Mouse (Mus musculus) gastrocnemius, adult 18-20 months (tissue): ENCODE measurements around the gene Gm20388. TPM values are rescaled to one million over a fixed set of nuclear protein-coding genes. Genes with fewer than 3 reads are reported as not detected.

Source experiments
- DNase-seq: peaks from one replicate; pipeline ENCODE4 v3.0.0; 2021; ENCODE audit warnings: low spot score
- total RNA-seq, 2 experiments: library from RNA; stranded (reverse); gene quantifications; 2 replicates each; pipeline ENCODE4 v1.2.3; 2021

The Gm20388 gene
- total RNA-seq, 2 experiments from 2014 or later: 10.5 to 12.3 TPM

DNA sequence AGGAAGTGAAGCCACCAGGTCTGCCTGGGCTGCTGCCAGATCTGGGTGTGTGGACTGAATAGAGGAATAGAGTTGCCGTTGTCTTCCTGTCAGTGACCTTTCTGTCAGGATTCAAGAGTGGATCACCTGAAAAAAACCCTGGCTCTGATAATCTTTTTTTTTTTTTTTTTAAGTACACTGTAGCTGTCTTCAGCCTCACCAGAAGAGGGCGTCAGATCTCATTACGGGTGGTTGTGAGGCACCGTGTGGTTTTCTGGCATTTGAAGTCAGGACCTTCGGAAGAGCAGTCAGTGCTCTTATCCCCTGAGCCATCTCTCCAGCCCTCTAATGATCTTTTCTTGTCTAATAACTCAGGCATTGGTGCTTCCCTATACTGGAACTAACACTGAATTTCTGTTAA is 4122.8 kb downstream of the Gm20388 start:
- no peak for DNase-seq

- DNase-seq: no peak
These were observed 4127.5 kb downstream of the Gm20388 start for GRCm38 (mm10) chr8:124038121-124038520.

DNA sequence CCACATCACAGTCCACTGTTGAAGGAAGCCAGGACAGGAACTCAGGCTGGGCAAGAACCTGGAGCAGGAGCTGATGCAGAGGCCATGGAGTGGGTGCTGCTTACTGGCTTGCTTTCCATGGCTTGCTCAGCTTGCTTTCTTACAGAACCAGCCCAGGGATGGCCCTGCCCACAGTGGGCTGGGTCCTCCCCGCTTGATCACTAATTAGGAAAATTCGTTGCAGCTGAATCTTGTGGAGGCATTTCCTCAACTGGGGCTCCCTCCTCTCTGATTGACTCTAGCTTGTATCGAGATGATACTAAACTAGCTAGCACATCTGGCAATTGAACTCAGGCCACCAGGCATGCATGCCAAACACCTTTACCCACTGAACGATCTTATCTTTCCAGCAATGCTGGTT is 4128.7 kb downstream of the Gm20388 start:
- no peak for DNase-seq

- no peak for DNase-seq
These were observed 4131.6 kb downstream of the Gm20388 start for GRCm38 (mm10) chr8:124042201-124042600.

GRCm38 (mm10) chr8:124044421-124044820 is 4133.8 kb downstream of the Gm20388 start:
- DNase-seq: no peak

GRCm38 (mm10) chr8:124044931-124045330 is 4134.3 kb downstream of the Gm20388 start:
- no peak for DNase-seq

DNA sequence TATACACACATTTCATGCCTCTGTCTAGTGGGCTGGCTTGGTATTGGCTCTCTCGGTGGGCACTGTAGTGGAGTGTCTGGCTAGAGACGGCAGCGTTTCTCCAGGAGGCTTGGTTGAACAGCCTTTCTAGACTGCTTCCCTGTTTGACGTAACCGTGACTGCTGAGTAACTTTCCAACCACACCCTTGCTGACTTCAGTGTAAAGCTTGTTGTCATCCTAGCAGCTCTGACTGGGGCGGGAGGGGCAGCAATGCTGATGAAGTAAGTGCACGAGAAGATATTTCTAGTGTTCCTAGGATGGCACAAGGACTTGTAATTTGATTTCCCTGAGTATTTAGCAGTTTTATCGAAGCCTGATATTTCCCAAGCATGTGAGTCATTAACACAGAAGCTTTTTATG is 4135.2 kb downstream of the Gm20388 start:
- DNase-seq: peak; percentile 12

DNA sequence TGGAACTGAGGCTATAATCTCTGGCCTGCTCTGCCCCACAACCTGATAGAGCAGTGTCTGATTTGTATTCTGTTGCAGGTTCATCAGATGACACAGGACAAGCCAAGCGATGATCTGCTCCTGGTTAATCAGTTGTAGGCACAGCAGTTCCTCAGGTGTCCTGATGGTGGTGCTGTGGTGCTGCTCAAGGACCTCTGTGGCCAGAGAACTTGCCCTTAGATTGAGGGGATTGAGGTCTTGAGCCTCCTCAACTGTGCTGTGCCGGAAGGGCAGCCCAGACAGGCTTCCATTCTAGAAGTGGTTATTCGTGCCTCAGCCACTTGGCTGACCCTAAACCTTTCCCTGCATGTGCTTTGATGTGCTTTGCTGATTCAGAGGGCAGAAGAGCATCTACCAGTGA is 4141.5 kb downstream of the Gm20388 start:
- peak; percentile 67 for DNase-seq

GRCm38 (mm10) chr8:124052568-124052967 is 4141.9 kb downstream of the Gm20388 start:
- DNase-seq: no peak

- no peak for DNase-seq
These were observed 4146.4 kb downstream of the Gm20388 start for GRCm38 (mm10) chr8:124056832-124057655.

- DNase-seq: peak; percentile 14
These were observed 4155.9 kb downstream of the Gm20388 start for GRCm38 (mm10) chr8:124066325-124067058.

DNA sequence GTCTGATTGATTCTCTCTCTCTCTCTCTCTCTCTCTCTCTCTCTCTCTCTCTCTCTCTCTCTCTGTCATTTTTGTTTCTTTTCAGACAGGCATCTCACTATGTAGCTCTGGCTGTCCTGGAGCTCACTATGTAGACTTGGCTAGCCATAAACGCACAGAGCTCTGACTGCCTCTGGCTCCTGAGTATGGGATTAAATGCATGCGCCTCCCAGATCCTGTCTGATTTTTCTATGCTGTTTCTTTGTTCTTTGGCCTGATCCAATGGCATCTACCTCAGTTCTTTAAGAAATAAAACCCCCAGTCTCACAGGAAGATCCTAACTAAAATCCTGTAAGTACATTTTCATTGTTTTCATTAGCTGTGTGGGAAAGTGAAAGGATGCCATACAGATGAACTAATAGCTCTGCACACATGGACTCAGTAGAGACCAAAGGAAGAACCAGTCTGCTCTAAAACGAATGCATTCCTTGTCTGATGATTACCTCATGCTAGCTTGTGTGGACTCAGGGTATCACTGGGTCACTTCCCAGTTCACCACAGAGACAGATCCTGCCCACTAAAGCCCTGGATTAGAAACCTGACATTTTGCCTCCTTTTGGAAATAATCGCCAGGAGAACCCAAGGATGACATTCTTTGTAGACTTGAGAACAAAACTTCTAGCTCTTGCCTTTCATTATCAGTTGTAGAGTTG is 4156.6 kb downstream of the Gm20388 start:
- no peak for DNase-seq

DNA sequence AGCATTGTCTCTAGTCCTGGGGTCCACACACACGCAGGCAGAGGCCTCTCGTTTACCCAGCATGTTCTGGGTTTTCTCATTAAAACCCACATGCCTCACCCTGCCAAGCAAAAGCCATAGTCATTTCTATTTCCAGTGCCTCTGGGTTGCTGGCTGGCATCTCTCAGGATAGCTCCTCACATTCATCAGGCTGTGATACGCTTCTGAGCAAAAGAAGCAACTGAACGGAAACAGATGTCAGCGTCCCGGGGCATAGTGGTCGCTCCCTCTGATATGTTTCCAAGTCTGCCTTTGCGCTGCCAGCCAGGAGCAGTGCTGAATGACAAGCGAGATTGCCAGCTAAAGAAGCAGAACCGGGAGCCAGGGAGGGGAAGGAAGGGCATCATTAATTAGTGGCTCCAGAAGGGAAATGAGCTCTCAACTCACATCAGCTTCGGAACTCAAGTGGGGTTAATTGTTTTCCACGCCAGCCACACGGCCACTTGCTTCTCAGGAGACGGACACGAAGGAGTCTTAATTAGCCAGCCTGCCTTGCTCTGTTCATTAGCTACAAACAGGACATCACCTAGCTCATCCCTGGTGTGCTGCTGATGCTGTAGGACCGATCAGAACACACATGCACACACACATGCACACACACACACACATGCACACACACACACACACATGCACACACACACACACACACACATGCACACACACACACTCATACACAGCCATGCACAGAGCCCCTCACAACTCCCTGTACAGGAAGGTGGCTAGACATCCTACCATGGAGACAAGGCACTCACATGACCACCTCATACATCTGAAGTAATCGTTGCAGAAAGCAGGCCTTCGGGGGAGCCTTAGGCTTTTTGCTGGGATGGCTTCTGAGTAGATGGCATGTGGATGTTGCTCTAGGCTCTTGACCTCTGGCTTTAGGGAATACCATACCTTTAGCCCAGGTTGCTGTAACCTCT is 4160.0 kb downstream of the Gm20388 start:
- no peak for DNase-seq

DNA sequence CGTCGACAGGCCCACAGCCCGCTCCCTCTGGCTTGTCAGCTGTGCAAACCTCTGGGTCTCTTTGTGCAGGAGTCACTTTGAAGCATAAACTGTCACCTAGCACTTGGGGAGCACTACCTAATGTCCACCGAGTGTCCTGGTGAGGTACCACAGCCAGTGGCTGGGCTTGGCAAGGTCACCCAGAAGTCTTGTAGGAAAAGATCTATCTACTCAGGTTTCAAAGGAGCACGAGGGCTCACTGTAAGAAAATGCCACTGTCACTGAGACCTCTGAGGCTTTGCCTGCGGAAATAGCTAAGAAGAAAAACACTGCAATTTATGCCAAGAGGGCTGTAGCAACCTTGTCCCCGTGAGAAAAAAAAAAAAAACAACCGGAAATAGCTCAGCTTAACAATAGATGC is 4165.3 kb downstream of the Gm20388 start:
- DNase-seq: no peak

- no peak for DNase-seq
These were observed 4165.8 kb downstream of the Gm20388 start for GRCm38 (mm10) chr8:124076416-124076815.

GRCm38 (mm10) chr8:124077377-124077776 is 4166.7 kb downstream of the Gm20388 start:
- no peak for DNase-seq

GRCm38 (mm10) chr8:124077998-124078397 is 4167.4 kb downstream of the Gm20388 start:
- no peak for DNase-seq

- DNase-seq: no peak
These were observed 4168.3 kb downstream of the Gm20388 start for GRCm38 (mm10) chr8:124078969-124079368.

GRCm38 (mm10) chr8:124080467-124081326 is 4170.1 kb downstream of the Gm20388 start:
- DNase-seq: no peak

- DNase-seq: no peak
These were observed 4172.0 kb downstream of the Gm20388 start for GRCm38 (mm10) chr8:124082616-124083015.
